Mouse (Mus musculus) lung, embryonic 16.5 days (tissue): ENCODE measurements around the gene Asb3. TPM values are rescaled to one million over a fixed set of nuclear protein-coding genes. Genes with fewer than 3 reads are reported as not detected.
"Not testable (repeated sequence)": the region's sequence is repeated elsewhere in the genome, so short reads cannot be mapped to it uniquely, and the experiment has no call there.

Source experiments
- ATAC-seq: fragments of 200-750 bp; cut with Nextera tagmentation; 2 replicates; pipeline ENCODE4 v1.8.0; 2017; ENCODE audit warnings: low read depth, mild to moderate bottlenecking, moderate library complexity
- H3K27ac ChIP-seq: fragments of 300-500 bp; sonication (generic); 2 replicates; pipeline ENCODE4 v1.5.1; 2014; ENCODE audit warnings: mild to moderate bottlenecking, control low read depth, low read length
- H3K27me3 ChIP-seq: fragments of 300-500 bp; sonication (generic); 2 replicates; pipeline ENCODE4 v1.6.1; 2014; ENCODE audit warnings: low read depth, low read length, mixed read lengths; ENCODE audit not compliant: control insufficient read depth, insufficient read depth
- H3K36me3 ChIP-seq: fragments of 300-500 bp; sonication (generic); 2 replicates; pipeline ENCODE4 v1.6.1; 2014; ENCODE audit warnings: low read length; ENCODE audit not compliant: control insufficient read depth, insufficient read depth
- H3K4me1 ChIP-seq: fragments of 300-500 bp; sonication (generic); replicated peaks from 2 replicates; pipeline ENCODE4 v1.6.1; 2014; ENCODE audit warnings: low read length, mixed read lengths; ENCODE audit not compliant: control insufficient read depth, insufficient read depth
- H3K4me2 ChIP-seq: fragments of 300-500 bp; sonication (generic); 2 replicates; pipeline ENCODE4 v1.6.1; 2014; ENCODE audit warnings: low read depth, low read length, control low read depth
- H3K4me3 ChIP-seq: fragments of 300-500 bp; sonication (generic); 2 replicates; pipeline ENCODE4 v1.5.1; 2014; ENCODE audit warnings: mild to moderate bottlenecking, low read length, control low read depth
- H3K9ac ChIP-seq: fragments of 300-500 bp; sonication (generic); 2 replicates; pipeline ENCODE4 v1.6.1; 2014; ENCODE audit warnings: low read length, control low read depth
- H3K9me3 ChIP-seq: fragments of 300-500 bp; sonication (generic); 2 replicates; pipeline ENCODE4 v1.6.1; 2016; ENCODE audit warnings: low read length; ENCODE audit not compliant: control insufficient read depth
- WGBS: fragments of 180-500 bp; shearing (Covaris S2); extraction: QIAGEN DNeasy Blood & Tissue Kit; methylation state at CpG from one replicate; pipeline ENCODE4 v1.1.7; 2014; 5-methylcytosine and 5-hydroxymethylcytosine counted together
- polyA plus RNA-seq: library from polyadenylated mRNA; unstranded; fragments of >200 nt; fragmentation: Nextera tagmentation; extraction: Ambion mirVana; gene quantifications from 2 replicates; pipeline ENCODE4 v1.2.1, GENCODE M21; 2015

The Asb3 gene
- polyA plus RNA-seq, 1 experiment from 2014 or later: 30.5 TPM

DNA sequence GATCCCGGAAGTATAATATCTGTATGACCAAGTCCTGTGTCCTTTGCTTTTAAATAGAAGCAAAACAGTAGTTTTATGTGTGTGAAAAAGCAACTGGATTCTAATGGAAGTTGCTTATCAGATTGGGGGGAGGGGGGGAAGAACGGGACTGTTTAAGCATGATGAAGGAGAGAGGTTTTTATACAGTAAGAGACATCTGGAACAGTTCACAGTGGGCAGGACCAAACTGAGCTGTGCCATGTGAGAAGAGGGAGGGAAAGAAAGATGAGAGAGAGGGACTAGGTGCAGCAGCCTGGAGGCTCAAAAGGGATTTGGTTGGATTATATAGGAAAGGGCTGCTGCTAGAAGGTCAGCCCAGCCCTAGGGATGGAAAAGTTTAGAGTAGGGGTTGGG lies 101.4 kb downstream of the Asb3 start:
- H3K9ac ChIP-seq: peak overlapping the region; percentile 83

DNA sequence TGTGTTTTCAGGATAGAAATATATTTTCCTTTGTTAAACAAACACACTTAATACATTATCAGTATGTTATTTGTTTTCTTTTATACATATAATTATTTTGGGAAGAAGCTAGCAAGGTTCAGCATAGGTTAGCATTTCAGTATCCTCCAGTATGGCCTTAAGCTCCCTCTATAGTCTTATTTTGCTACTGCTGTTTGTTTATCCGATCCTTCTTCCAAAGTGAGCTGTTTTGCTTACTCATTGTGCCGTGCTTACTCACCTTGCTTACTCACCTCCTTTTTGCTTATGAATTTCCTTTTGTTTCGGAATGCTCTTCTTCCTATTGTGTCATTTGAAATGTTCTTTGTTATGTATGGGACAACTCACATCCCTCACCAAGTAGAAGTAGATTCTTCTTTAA lies 111.5 kb downstream of the Asb3 start:
- H3K9me3 ChIP-seq: no peaks in the 10 kb centered on the region
- no peaks in the 10 kb centered on the region for H3K27me3 ChIP-seq
- no peak overlapping the region for H3K4me2 ChIP-seq
- H3K36me3 ChIP-seq: no peaks in the 10 kb centered on the region
- H3K4me3 ChIP-seq: no peak overlapping the region
- H3K9ac ChIP-seq: no peak overlapping the region
- H3K4me1 ChIP-seq: no peaks in the 10 kb centered on the region
- H3K27ac ChIP-seq: no peak overlapping the region
- no peak for ATAC-seq
- WGBS: 84% methylated on average over 3 of the region's 3 CpGs

More for the DNA sequence above, 101.4 kb downstream of the Asb3 start:
- Histone ChIP-seq H3K9me3 (no peaks in the 10 kb centered on the region), H3K36me3 (no peaks in the 10 kb centered on the region), H3K27me3 (no peaks in the 10 kb centered on the region), H3K27ac (peak overlapping the region; percentile 83), H3K4me3 (peak overlapping the region; percentile 74), H3K4me1 (peaks cover 4% of the 10 kb centered on the region), H3K4me2 (peak overlapping the region; percentile 80)
- ATAC-seq: peak; percentile 60
- WGBS: 0% methylated on average over 2 of the region's 2 CpGs

- no peak overlapping the region for H3K9ac ChIP-seq
- H3K4me1 ChIP-seq: no peaks in the 10 kb centered on the region
- no peaks in the 10 kb centered on the region for H3K9me3 ChIP-seq
- no peak overlapping the region for H3K27ac ChIP-seq
- H3K27me3 ChIP-seq: no peaks in the 10 kb centered on the region
- ATAC-seq: no peak
- H3K36me3 ChIP-seq: no peaks in the 10 kb centered on the region
- H3K4me3 ChIP-seq: no peak overlapping the region
- H3K4me2 ChIP-seq: no peak overlapping the region
- 87% methylated on average over 5 of the region's 5 CpGs for WGBS
Observed at GRCm38 (mm10) chr11:30998199-30998598, 113.0 kb downstream of the Asb3 start.

DNA sequence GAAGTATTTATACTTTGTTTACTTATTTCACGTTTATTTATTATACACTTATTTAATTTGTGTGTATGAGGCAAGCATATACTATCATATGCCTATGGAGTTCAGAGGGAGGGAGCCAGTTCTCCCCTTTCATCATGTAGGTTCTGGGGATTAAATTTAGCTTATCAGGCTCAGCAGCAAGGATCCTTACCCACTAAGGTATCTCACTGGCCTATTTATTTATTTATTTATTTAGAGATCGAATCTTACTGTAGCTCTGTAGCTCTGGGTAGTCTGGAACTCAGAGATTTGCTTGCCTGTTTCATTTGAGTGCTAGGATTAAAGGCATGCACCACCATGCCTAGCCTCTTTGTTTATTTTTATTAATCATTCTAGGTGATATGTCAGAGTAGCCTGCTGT lies 113.5 kb downstream of the Asb3 start:
- Histone ChIP-seq H3K36me3 (no peaks in the 10 kb centered on the region), H3K9ac (no peak overlapping the region), H3K4me1 (no peaks in the 10 kb centered on the region), H3K4me2 (no peak overlapping the region), H3K9me3 (no peaks in the 10 kb centered on the region), H3K4me3 (no peak overlapping the region), H3K27ac (no peak overlapping the region), H3K27me3 (no peaks in the 10 kb centered on the region)
- no peak for ATAC-seq
- WGBS: 61% methylated on average over 2 of the region's 2 CpGs

DNA sequence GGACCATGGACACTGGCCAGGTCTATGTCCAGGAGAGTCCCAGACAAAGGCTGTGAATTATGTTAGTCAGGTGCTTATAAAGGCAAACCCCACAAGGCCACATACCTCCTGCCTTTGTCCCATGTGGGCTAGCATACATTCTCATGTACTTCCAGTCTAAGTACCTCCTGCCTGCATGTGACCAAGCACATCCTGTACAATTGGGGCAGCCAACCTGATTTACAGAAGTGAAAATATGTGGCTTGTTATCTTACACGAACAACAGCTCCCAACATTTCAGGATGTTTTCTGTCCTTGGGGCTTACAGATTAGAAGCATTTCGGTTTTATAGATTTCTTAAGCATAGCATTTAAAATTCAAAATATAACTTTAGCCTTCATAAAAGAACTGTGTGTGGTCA lies 114.8 kb downstream of the Asb3 start:
- Histone ChIP-seq H3K4me2 (no peak overlapping the region), H3K4me3 (no peak overlapping the region), H3K36me3 (no peaks in the 10 kb centered on the region), H3K27me3 (no peaks in the 10 kb centered on the region), H3K9ac (no peak overlapping the region), H3K9me3 (no peaks in the 10 kb centered on the region), H3K4me1 (no peaks in the 10 kb centered on the region), H3K27ac (no peak overlapping the region)
- ATAC-seq: no peak
- 85% methylated on average over 2 of the region's 2 CpGs for WGBS

DNA sequence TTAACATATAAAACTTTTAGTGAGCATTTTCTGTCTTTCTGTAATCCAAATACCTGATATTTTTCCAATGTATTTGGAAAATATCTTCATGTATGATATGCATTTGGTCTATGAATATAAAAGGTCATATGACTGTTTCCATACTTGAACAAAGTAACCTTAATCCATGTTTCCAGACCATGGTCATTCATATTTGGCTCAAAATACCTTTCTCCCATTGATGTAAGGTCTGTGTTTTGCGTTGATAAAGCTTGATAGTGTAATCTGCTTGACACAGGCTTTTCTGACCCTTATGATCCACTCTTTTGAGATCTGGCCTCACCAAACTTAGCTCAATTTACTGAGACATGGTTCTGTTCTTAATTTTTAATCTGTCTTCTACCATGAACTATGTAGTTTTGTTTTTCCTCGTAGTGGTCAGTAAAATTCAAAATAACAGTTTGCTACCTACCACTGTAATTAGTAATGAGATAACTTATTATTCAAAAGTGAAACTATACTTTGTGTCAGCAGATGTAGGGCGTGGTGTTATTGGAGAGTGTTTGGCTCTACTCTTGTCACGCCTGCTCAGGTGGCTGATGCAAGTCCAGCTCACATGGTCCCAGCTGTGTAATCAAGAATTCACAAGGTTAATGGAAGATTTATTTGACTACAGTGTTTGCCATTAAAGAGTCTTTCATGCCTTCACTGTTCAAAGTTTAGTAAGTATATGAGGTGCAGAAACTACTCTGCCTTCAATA lies 116.1 kb downstream of the Asb3 start:
- no peaks in the 10 kb centered on the region for H3K4me1 ChIP-seq
- no peaks in the 10 kb centered on the region for H3K36me3 ChIP-seq
- H3K9me3 ChIP-seq: no peaks in the 10 kb centered on the region
- no peak for ATAC-seq
- no peak overlapping the region for H3K27ac ChIP-seq
- H3K4me2 ChIP-seq: no peak overlapping the region
- H3K9ac ChIP-seq: no peak overlapping the region
- no peak overlapping the region for H3K4me3 ChIP-seq
- no peaks in the 10 kb centered on the region for H3K27me3 ChIP-seq
- 70% methylated on average over 4 of the region's 4 CpGs for WGBS

DNA sequence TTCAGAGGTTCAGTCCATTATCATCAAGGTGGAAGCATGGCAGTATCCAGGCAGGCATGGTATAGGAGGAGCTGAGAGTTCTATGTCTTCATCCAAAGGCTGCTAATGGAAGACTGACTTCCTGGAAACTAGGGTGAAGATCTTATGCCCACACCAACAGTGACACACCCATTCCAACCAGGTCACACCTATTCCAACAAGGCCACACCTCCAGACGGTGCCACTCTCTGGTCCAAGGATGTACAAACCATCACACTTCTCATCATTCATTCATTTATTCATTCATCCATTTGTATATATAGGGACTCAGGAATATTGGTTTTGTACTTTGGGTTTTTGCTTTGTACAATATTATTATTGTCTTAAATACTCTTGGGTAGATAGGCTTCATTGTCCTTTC lies 124.5 kb downstream of the Asb3 start:
- not testable (repeated sequence) for H3K4me3 ChIP-seq, H3K9ac ChIP-seq, H3K36me3 ChIP-seq, H3K4me1 ChIP-seq, H3K27me3 ChIP-seq, H3K27ac ChIP-seq, H3K4me2 ChIP-seq, H3K9me3 ChIP-seq, ATAC-seq
- WGBS: 86% methylated on average over 1 of the region's 1 CpGs

DNA sequence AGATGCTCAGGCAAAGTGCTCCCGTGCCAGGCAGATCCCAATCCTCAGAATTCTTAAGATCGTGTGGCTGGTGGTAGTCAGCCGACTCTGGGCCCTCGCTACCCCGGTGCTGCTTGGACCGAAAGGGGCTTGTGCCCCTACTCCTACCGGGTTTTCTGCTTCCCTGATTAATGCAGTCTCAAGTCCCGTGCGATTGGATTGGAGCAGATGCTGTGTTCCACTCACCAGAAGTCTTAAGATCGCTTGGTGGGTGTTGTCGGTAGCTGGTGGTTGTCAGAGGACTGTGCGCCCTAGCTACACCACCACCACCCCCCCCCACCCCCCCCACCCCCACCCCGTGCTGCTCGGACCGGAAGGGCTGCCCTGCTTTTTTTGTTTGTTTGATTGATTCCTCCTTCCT lies 132.2 kb downstream of the Asb3 start:
- WGBS: 74% methylated on average over 15 of the region's 15 CpGs
- ATAC-seq, H3K36me3 ChIP-seq, H3K9me3 ChIP-seq, H3K27ac ChIP-seq, H3K4me2 ChIP-seq, H3K4me3 ChIP-seq, H3K9ac ChIP-seq, H3K27me3 ChIP-seq, H3K4me1 ChIP-seq: not testable (repeated sequence)

GRCm38 (mm10) chr11:31034958-31035357 lies 149.7 kb downstream of the Asb3 start:
- H3K4me3 ChIP-seq: no peak overlapping the region
- H3K27ac ChIP-seq: no peak overlapping the region
- no peaks in the 10 kb centered on the region for H3K4me1 ChIP-seq
- no peak overlapping the region for H3K9ac ChIP-seq
- H3K36me3 ChIP-seq: peaks cover 7% of the 10 kb centered on the region; the same call in 1 of the 2 replicates
- H3K4me2 ChIP-seq: no peak overlapping the region
- H3K9me3 ChIP-seq: peaks cover under 1% of the 10 kb centered on the region; the same call in 1 of the 2 replicates
- no peaks in the 10 kb centered on the region for H3K27me3 ChIP-seq
- 92% methylated on average over 4 of the region's 4 CpGs for WGBS
- ATAC-seq: no peak
